Mouse (Mus musculus) bone marrow, adult 2 months (tissue): Measurements from ENCODE around the gene Plk3.

ENCODE experiments used
- CTCF ChIP-seq: fragments of 200-500 bp; IDR thresholded peaks from 2 replicates; pipeline ENCODE4 v1.5.1; 2011; ENCODE audit warnings: low read length, control low read depth; ENCODE audit not compliant: control insufficient read depth, insufficient read depth
- POLR2A ChIP-seq: fragments of 200-500 bp; IDR thresholded peaks from 2 replicates; pipeline ENCODE4 v1.6.1; 2011; ENCODE audit warnings: low read depth, mild to moderate bottlenecking, control low read depth, low read length, borderline replicate concordance; ENCODE audit not compliant: control insufficient read depth

DNA sequence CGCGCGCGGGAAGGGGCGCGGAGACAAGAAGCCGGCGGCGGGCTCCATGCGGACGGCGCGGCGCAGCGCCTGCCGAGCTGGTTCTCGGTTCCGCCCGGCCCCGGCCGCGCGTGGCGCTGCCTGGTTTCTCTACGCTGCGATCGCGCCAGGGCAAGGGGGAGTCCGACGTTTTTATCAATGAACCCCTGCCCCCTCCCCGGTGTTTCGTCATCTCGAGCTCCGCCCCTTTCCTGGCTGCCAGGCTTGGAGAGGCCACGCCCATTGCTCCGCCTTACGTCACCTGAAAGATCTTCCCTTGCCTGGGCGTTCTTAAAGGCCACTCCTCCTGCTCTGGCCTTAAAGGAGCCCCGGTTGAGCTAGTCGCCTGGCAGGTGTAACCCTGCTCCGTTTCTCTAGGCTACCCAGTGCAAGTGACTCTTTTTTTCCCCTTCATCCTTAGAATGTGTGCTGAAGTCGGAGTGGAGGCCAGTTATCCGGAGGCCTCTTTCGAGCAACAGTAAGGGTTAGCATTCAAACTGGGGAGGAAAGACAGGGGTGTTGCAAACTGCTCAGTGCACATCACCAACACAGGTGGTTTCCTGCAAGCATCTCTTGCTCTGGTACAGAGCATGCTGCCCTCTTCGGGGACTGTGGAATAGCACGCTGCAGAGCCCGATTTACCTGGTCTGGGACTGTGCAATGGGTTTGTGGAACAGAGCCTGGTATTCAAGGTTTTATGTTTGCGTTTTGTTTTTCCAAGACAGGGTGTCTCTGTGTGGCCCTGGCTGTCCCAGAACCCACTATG lies at the start of gene Plk3:
- TF ChIP-seq CTCF (peak; percentile 34; the same call in 1 of the 2 replicates), POLR2A (peak; percentile 59; the same call in 1 of the 2 replicates)
